9 mouse cellular contexts compared by ENCODE assay signal in the genomic region with DNA sequence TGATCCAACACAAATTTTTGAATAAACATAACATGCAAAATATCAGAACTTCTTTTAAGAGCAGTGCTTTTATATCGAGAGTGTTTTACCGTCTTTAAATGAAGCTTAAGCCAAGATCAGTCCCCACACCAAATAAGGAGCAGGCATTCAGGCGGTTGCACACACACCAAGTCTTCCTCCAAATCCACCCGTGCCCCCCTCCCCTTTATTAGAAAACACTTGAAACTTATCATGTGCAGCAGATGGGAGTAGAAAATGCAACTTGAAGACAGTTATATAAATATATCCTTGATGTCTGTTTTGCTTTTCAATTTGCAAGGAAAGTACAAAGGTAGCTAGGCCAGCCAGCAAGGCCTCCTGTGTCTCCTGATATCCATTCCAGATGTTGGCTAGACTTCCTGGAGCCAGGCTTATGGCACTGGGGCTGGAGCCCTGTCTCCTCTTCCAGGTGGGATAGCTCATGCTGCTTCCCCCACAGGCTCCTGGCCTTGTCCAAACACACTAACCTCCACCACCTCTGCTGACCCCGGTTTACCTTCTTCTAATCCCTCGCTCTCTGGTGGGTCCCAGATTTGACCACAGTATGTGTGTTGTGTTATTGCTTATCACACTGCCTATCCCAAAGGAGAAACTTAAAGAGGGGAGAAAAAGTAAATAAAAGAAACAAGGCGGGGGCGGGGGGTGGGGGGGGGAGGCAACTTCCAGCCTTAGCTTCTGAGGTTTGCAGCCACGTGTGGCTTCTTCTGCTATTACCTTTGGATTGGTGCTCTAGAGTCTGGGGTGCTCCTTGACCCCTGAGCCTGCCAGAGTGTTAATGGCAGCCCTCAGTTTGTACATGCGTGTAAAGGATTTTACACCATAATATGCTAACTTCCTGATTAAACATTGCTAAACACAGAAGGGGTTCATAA.
DNase-seq lines count a peak whose midpoint lies in the region; ATAC-seq lines count a peak whose summit lies in the region.
"Had no signal": no experiment of that assay in that cellular context is flagged by ENCODE, and none has a peak within 500 bp of the region (broad histone marks: within the 10 kb centered on the region; RNA-seq: fewer than 3 reads in every experiment).

No protein-coding gene starts in this region.

- no peaks in the 10 kb centered on the region for H3K27me3 ChIP-seq in hindbrain, embryonic 11.5 days (ENCODE audit: control insufficient read depth, insufficient read depth, low read length)
- H3K27me3 ChIP-seq in hindbrain, embryonic 16.5 days (replicated peaks; ENCODE audit: control insufficient read depth, insufficient read depth, low read length): no peaks in the 10 kb centered on the region
- no peaks in the 10 kb centered on the region for H3K27me3 ChIP-seq in forebrain, embryonic 14.5 days (replicated peaks; ENCODE audit: control insufficient read depth, insufficient read depth, low read length)

- H3K27ac ChIP-seq in hindbrain, embryonic 11.5 days (ENCODE audit: low read depth, low read length): no peak overlapping the region
- H3K27ac ChIP-seq in hindbrain, embryonic 16.5 days (ENCODE audit: low read depth, low read length): no peak overlapping the region
- H3K27ac ChIP-seq in forebrain, embryonic 14.5 days (ENCODE audit: low read depth, low read length): no peak overlapping the region

- no peak overlapping the region for H3K9ac ChIP-seq in hindbrain, embryonic 11.5 days (ENCODE audit: low read depth, low read length)
- no peak overlapping the region for H3K9ac ChIP-seq in hindbrain, embryonic 16.5 days (ENCODE audit: low read depth, low read length)
- H3K9ac ChIP-seq in forebrain, embryonic 14.5 days (ENCODE audit: low read length): no peak overlapping the region

- no peak overlapping the region for H3K4me3 ChIP-seq in hindbrain, embryonic 11.5 days (ENCODE audit: low read depth, low read length)
- H3K4me3 ChIP-seq in hindbrain, embryonic 16.5 days (ENCODE audit: low read length): no peak overlapping the region
- H3K4me3 ChIP-seq in forebrain, embryonic 14.5 days (ENCODE audit: low read depth, low read length): no peak overlapping the region

- H3K36me3 ChIP-seq in hindbrain, embryonic 11.5 days (ENCODE audit: control insufficient read depth, insufficient read depth, low read length): no peaks in the 10 kb centered on the region
- no peaks in the 10 kb centered on the region for H3K36me3 ChIP-seq in hindbrain, embryonic 16.5 days (ENCODE audit: control insufficient read depth, insufficient read depth, low read length)
- no peaks in the 10 kb centered on the region for H3K36me3 ChIP-seq in forebrain, embryonic 14.5 days (ENCODE audit: control insufficient read depth, insufficient read depth, low read length)

- peak; percentile 26 for DNase-seq in hindbrain, embryonic 11.5 days (ENCODE audit: low spot score)
- DNase-seq in urinary bladder, postnatal 14 days (ENCODE audit: low spot score): peak; percentile 55
- no peak for DNase-seq in urinary bladder, adult 2 months (ENCODE audit: low spot score)
- peak; percentile 28 for DNase-seq in heart, postnatal 4 days
- DNase-seq in cerebellum, postnatal 10 days: no peak
- DNase-seq in forebrain, embryonic 14.5 days (ENCODE audit: low spot score): no peak
- DNase-seq: kidney, adult 18-20 months had no signal

- H3K9me3 ChIP-seq in hindbrain, embryonic 11.5 days (ENCODE audit: control insufficient read depth, low read length): no peaks in the 10 kb centered on the region
- H3K9me3 ChIP-seq in hindbrain, embryonic 16.5 days (ENCODE audit: control insufficient read depth, low read length): no peaks in the 10 kb centered on the region
- H3K9me3 ChIP-seq in forebrain, embryonic 14.5 days (replicated peaks; ENCODE audit: control insufficient read depth, low read length): no peaks in the 10 kb centered on the region

- no peaks in the 10 kb centered on the region for H3K4me1 ChIP-seq in hindbrain, embryonic 11.5 days (replicated peaks; ENCODE audit: control insufficient read depth, insufficient read depth, low read length)
- H3K4me1 ChIP-seq in hindbrain, embryonic 16.5 days (ENCODE audit: control insufficient read depth, insufficient read depth, low read depth, low read length): no peaks in the 10 kb centered on the region
- H3K4me1 ChIP-seq in forebrain, embryonic 14.5 days (ENCODE audit: control insufficient read depth, insufficient read depth, low read length): no peaks in the 10 kb centered on the region

- no peak for ATAC-seq in hindbrain, embryonic 11.5 days (ENCODE audit: low FRiP score)
- ATAC-seq in hindbrain, embryonic 16.5 days: no peak
- ATAC-seq in megakaryocyte progenitor cell, adult 5-6 weeks (replicated peaks; ENCODE audit: poor library complexity): no peak
- ATAC-seq in forebrain, embryonic 14.5 days: no peak

- H3K4me2 ChIP-seq in hindbrain, embryonic 11.5 days (replicated peaks; ENCODE audit: low read depth, low read length): no peak overlapping the region
- no peak overlapping the region for H3K4me2 ChIP-seq in hindbrain, embryonic 16.5 days (ENCODE audit: low read length)
- H3K4me2 ChIP-seq in forebrain, embryonic 14.5 days (ENCODE audit: low read length): no peak overlapping the region

- 62% methylated on average over 10 of the region's 10 CpGs for WGBS in hindbrain, embryonic 11.5 days
- 81% methylated on average over 10 of the region's 10 CpGs for WGBS in hindbrain, embryonic 16.5 days
- 88% methylated on average over 10 of the region's 10 CpGs for WGBS in forebrain, embryonic 14.5 days

Comparison
In these comparisons a context has a peak if more than half of its experiments do, and no peak if none do; other contexts are left out.
1. DNase-seq: peak in hindbrain, embryonic 11.5 days (single experiment), urinary bladder, postnatal 14 days (single experiment) and heart, postnatal 4 days (single experiment); none in urinary bladder, adult 2 months (single experiment), cerebellum, postnatal 10 days (0 of 2) and forebrain, embryonic 14.5 days (single experiment).